Mouse (Mus musculus) CH12.LX (cell line): ENCODE measurements around the gene Lpar3.

ENCODE experiments used
- CTCF ChIP-seq, 2 experiments: IDR thresholded peaks in 1 of 2; conservative IDR thresholded peaks in 1 of 2; 2 replicates each; pipeline ENCODE4 v1.5.1; 2011 to 2012; ENCODE audit warnings: low read depth in 2 of 2, low read length in 2 of 2, improper control_type of control experiment in 1 of 2, inconsistent platforms in 1 of 2, mild to moderate bottlenecking in 1 of 2, moderate library complexity in 1 of 2
- E2F4 ChIP-seq: IDR thresholded peaks from 2 replicates; pipeline ENCODE4 v1.6.1; 2011; ENCODE audit warnings: low read depth, low read length, improper control_type of control experiment; ENCODE audit not compliant: insufficient replicate concordance
- EP300 ChIP-seq: IDR thresholded peaks from 2 replicates; pipeline ENCODE4 v1.6.1; 2011; ENCODE audit warnings: low read length, improper control_type of control experiment
- JUND ChIP-seq: conservative IDR thresholded peaks from 2 replicates; pipeline ENCODE4 v1.6.1; 2011; ENCODE audit warnings: low read depth, low read length, improper control_type of control experiment
- MXI1 ChIP-seq: IDR thresholded peaks from 2 replicates; pipeline ENCODE4 v1.6.1; 2011; ENCODE audit warnings: mild to moderate bottlenecking, low read depth, low read length, improper control_type of control experiment
- NRF1 ChIP-seq: IDR thresholded peaks from 2 replicates; pipeline ENCODE4 v1.6.1; 2014; ENCODE audit warnings: low read depth, mild to moderate bottlenecking, inconsistent platforms, low read length, improper control_type of control experiment, moderate library complexity
- POLR2A ChIP-seq: IDR thresholded peaks from 2 replicates; pipeline ENCODE4 v1.6.1; 2011; ENCODE audit warnings: low read depth, mild to moderate bottlenecking, improper control_type of control experiment, low read length
- RAD21 ChIP-seq: IDR thresholded peaks from 2 replicates; pipeline ENCODE4 v1.6.1; 2011; ENCODE audit warnings: low read depth, mild to moderate bottlenecking, low read length, improper control_type of control experiment, moderate library complexity
- RCOR1 ChIP-seq: conservative IDR thresholded peaks from 2 replicates; pipeline ENCODE4 v1.6.1; 2012; ENCODE audit warnings: low read depth, mild to moderate bottlenecking, inconsistent platforms, low read length, improper control_type of control experiment
- UBTF ChIP-seq: IDR thresholded peaks from 2 replicates; pipeline ENCODE4 v1.6.1; 2012; ENCODE audit warnings: low read depth, mild to moderate bottlenecking, inconsistent platforms, low read length, improper control_type of control experiment, moderate library complexity
- ZMIZ1 ChIP-seq: IDR thresholded peaks from 2 replicates; pipeline ENCODE4 v1.6.1; 2012; ENCODE audit warnings: low read depth, mild to moderate bottlenecking, inconsistent platforms, low read length, improper control_type of control experiment

- TF ChIP-seq ZMIZ1 = no peak
- TF ChIP-seq CTCF (conservative IDR thresholded peaks at IDR 0.05 in 1 of 2, IDR thresholded peaks at IDR 0.05 in 1 of 2; ENCODE audit: low read depth in 2 of 2, low read length in 2 of 2) = no peak
- no peak; the same call in 1 of the 2 replicates for TF ChIP-seq MXI1
- TF ChIP-seq POLR2A = no peak
- no peak for TF ChIP-seq JUND
- TF ChIP-seq RCOR1 = no peak
- no peak for TF ChIP-seq EP300
- no peak for TF ChIP-seq NRF1
- no peak for TF ChIP-seq RAD21
- no peak for TF ChIP-seq E2F4
- TF ChIP-seq UBTF = no peak
These were observed 82.4 kb downstream of the Lpar3 start for GRCm38 (mm10) chr3:146303194-146303593.
